Mouse (Mus musculus) spleen, postnatal 10 days (tissue): Measurements from ENCODE around the gene Rnf4.
A peak's percentile ranks its signal among the peaks of the same experiment; 100 is the strongest.

Experiments used
- DNase-seq, 2 experiments: peaks; one replicate each; pipeline ENCODE4 v3.0.0; 2021 to 2022; ENCODE audit warnings: low spot score in 2 of 2

The Rnf4 gene

GRCm38 (mm10) chr5:34336775-34337450 is 824 bp downstream of the Rnf4 start:
- DNase-seq = peak; percentile 66 to 80

GRCm38 (mm10) chr5:34340246-34340645 is 4.2 kb downstream of the Rnf4 start:
- no peak for DNase-seq

DNA sequence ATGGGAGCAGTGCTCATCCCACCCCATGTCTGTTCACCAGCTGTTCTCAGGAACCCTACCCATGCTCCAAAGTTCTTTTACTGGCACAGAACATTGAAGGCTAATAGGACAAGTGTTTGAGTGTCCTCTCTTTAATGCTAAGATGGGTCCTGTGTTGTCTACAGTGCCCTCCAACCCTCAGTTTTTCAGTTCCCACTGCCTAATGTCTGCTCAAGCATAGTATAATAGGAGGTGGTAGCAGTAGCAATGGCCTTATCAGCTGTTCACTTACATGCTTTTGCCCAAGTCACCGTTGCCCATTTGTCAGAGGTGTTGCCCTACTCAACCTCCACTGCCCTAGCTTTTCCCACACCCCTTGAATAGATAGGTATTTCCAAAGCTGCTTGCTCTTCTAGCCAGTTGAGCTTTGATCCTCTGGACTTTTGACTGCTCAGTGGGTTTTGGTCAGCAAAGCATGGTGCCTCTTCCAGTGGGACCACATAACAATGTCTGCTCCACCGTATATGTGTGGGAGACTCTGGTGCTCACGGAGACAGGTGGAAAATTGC is 16.1 kb downstream of the Rnf4 start:
- no peak for DNase-seq

DNA sequence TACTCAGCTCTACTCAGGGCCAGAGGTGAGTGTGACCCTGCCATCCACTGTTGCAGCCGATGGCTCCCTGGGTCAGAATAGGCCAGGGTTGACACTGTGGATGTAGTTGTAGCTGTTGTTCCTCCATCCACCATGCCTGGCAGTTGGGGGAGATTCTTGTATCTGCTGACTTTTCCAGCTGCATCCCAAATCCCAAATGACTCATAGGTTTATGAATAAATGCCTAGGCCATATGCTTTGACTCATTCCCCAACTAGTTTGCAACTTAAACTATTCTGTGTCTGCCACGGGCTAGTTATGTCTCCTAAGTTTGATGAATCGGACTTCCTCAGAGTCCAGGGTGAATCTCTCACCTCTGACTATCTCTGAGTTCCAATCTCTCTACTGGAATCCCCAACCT is 24.2 kb downstream of the Rnf4 start:
- DNase-seq = no peak

DNA sequence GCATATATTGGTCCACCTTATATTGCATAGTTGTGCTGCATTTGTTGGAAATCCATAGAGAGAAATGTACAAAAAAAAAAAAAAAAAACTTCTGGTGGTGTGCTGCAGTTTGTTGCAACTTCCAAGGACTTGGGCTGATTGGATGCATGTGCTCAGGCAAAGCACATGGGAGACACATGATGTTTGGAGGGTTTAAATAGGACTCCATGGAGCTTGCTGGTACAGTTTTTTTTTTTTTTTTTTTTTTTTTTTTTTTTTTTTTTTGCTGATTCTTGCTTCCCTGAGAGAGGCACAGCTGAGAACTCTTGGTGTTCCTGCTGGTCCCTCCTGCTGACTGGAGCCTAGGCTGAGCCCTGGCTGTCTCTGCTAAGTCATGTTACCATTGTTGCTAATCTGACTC is 27.0 kb downstream of the Rnf4 start:
- DNase-seq = no peak

DNA sequence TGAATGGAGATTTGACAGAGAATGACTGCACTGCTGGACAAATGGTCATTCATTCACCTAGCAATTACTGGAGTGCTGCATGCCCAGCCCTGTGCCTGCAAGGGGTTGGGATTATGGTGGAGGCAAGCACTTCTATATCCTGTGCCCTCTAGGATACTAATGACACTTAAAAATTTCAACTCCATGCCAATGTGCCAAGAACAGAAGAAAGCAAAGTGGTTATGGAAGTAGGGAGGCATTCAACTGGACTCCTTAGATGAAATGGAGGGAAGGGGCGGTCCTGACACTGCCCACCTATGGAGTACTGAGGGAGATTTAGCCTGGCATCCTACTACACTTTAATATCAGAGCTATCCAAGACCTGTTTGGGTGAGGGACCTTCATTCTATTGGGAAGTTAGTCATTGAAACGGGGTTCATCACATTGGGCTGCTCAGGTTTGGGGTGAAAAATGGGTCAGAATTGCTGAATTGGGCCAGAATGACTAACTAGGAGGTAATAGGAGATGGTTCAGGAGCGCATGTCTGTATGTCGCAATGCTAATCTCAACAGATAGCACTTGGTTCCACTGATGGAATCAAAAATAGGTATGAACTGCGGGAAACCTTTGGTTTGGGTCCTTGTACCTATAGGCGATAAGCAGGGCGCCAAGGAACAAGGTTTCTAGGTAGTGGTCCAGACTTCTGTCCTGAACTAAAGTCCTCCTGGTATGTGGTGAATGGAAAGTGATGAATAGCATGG is 32.6 kb downstream of the Rnf4 start:
- DNase-seq = no peak

- DNase-seq = peak; percentile 96 to 98
Observed at GRCm38 (mm10) chr5:34369341-34370021, 33.4 kb downstream of the Rnf4 start, which contains the start of gene Fam193a. Gene Fam193a, plus strand, starts transcription at chr5:34369933.

- DNase-seq = peak; percentile 49 to 62
Observed at GRCm38 (mm10) chr5:34370022-34370823, 34.1 kb downstream of the Rnf4 start.

DNA sequence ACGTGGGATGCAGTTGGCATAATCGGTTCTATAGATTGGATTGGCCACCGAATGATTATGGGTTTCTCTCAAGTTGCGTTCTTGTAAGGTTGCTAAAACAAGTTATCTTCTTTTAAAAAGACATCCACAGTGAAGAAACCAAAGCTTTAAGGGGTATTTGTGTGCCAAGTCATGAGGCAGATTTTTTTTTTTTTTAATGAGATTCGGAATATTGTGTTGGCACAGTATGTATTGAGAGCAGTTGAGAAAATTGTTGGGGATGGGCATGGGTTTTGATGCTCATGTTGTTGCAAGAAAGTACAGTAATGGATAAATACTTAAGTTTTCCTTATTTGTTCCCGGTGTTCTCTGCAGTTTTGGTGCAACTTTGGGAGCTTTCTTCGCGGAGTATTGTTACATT is 34.8 kb downstream of the Rnf4 start:
- DNase-seq = no peak

GRCm38 (mm10) chr5:34372141-34372540 is 36.1 kb downstream of the Rnf4 start:
- no peak for DNase-seq

DNA sequence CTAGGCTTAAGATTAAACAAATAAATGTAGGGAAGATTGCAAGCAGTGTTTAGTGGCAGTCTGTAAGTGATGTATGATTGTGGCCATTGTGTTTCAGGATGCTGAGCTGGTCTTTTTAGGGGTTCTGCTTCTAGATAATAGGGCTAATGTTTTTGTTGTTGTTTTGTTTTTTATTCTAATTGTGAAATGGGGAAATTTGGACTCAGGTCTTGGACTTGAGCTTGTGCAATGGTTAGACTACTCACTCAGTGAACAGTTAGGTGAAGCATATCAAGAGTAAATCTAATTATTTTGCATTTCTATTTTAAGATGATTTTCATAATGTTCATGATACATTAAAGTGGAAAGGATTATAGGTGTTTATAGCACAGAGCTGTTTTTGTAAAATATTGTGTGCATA is 36.5 kb downstream of the Rnf4 start:
- no peak for DNase-seq

DNA sequence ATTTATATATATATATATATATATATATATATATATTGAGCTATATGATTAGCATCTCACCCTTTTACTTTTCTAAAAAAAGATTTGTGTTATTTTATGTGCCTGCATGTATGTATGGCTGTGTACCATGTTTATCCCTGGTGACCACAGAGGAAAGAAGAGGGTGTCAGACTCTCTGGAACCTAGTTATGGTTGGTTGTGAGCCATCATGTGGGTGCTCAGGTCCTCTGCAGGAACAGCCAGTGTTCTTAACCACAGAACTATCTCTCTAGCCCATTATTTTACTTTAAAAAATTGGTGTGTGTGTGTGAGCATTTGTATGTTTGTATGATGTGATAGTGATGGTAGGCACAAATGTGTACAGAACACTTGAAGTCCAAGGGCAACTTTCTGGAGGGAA is 42.7 kb downstream of the Rnf4 start:
- no peak for DNase-seq

DNA sequence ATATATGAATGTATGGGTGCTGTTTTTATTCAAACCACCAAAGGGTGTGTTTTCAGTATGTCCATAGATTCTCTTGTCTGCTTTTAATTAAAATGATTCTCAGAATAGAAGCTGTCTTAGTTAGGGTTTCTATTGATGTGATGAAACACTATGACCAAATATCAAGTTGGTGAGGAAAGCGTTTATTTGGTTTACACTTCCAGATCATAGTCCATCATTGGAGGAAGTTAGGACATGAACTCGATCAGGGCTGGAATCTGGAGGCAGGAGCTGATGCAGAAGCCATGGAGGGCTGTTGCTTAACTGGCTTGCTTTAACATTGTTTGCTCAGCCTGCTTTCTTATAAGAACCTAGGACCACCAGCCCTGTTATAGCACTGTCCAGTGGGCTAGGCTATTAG is 45.6 kb downstream of the Rnf4 start:
- DNase-seq = no peak

- no peak for DNase-seq
Observed at GRCm38 (mm10) chr5:34385616-34386015, 49.5 kb downstream of the Rnf4 start.

DNA sequence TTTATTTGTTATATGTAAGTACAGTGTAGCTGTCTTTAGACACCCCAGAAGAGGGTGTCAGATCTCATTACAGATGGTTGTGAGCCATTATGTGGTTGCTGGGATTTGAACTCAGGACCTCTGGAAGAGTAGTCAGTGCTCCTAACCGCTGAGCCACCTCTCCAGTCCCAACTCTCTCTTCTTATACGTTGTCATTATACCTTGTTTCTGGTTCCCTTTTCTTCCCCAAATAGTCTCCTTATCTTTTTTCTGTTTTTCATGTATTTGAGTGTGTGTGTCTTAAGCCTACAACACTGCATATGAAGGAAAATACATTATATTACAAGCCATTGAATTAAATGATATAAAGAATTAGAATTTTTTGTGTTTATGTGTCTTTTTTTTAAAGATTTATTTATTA is 50.7 kb downstream of the Rnf4 start:
- no peak for DNase-seq

GRCm38 (mm10) chr5:34393251-34393650 is 57.2 kb downstream of the Rnf4 start:
- no peak for DNase-seq

GRCm38 (mm10) chr5:34395347-34395746 is 59.3 kb downstream of the Rnf4 start:
- DNase-seq = no peak

DNA sequence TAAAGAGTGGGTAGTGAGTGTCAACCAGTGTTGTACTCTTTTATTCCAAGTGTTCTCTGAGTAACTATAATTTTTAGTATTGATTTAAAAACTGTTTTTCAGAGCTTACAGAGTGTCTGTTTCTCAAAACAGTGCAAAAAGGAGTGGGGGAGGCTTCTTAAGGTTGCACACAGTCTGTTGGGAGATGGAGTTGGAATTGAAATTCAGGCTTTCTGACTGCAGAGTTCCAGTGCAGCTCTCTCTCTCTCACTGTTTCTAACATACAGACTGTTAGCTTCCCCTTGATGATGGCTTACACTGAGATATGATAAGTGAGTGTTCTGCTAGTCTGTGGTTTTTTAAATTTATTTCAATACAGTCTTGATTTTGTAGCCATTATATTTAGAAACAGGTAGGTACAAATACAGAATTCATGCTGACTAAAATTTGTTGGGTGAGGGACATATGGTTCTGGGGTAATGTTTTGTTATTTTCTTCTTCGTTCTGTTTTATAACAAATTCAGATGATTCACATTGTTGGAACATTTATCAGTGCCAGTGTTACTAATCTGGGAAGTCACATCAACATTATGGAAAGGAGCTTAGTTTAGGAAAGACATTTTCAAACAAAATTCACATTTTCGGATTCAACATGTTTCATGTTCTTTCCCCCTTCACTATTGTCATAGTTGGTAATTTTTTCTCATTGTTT is 59.9 kb downstream of the Rnf4 start:
- DNase-seq = no peak

- no peak for DNase-seq
Observed at GRCm38 (mm10) chr5:34397866-34398265, 61.8 kb downstream of the Rnf4 start.

- DNase-seq = no peak
Observed at GRCm38 (mm10) chr5:34398326-34398725, 62.2 kb downstream of the Rnf4 start.
